Mouse (Mus musculus) heart, postnatal 0 days (tissue): Measurements from ENCODE around the gene Mfap5.
"Not testable (repeated sequence)": the region's sequence is repeated elsewhere in the genome, so short reads cannot be mapped to it uniquely, and the experiment has no call there.

Experiments
- CTCF ChIP-seq: IDR thresholded peaks from 2 replicates; pipeline ENCODE4 v1.5.1; 2016; ENCODE audit warnings: antibody characterized with exemption, control low read depth, low read depth
- EP300 ChIP-seq: IDR thresholded peaks from 2 replicates; pipeline ENCODE4 v1.6.1; 2016; ENCODE audit warnings: antibody characterized with exemption, low read depth

DNA sequence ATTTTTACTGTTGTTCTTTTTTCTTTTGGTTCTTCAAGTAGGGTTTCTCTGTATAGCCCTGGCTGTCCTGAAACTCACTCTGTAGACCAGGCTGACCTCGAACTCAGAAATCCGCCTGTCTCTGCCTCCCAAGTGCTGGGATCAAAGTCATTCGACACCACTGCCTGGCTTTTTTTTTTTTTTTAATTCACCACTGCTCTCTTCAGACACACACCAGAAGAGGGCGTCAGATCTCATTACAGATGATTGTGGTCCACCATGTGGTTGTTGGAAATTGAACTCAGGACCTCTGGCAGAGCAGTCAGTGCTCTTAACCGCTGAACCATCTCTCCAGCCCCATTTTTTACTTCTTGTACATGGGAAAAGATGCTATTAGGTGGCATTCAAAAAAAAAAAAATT lies 36.8 kb downstream of the Mfap5 start:
- not testable (repeated sequence) for TF ChIP-seq EP300, CTCF
